Mouse (Mus musculus) urinary bladder, adult 18-20 months (tissue): ENCODE results near the gene R3hdm2.
A peak's percentile ranks its signal among the peaks of the same experiment; 100 is the strongest.

Source experiments
- DNase-seq, 2 experiments: peaks; one replicate each; pipeline ENCODE4 v3.0.0; 2022; ENCODE audit warnings: low spot score in 2 of 2, mixed read lengths in 2 of 2

The R3hdm2 gene

GRCm38 (mm10) chr10:127353909-127354895 is 25.9 kb upstream of the R3hdm2 start, which contains the start of gene Inhbe:
Inhbe (minus strand) TSS chr10:127354411.
- no peak for DNase-seq

GRCm38 (mm10) chr10:127355336-127355735 is 24.8 kb upstream of the R3hdm2 start:
- DNase-seq = no peak

GRCm38 (mm10) chr10:127360714-127361113 is 19.4 kb upstream of the R3hdm2 start:
- no peak for DNase-seq

GRCm38 (mm10) chr10:127367116-127367515 is 13.0 kb upstream of the R3hdm2 start:
- no peak for DNase-seq

GRCm38 (mm10) chr10:127368273-127368672 is 11.9 kb upstream of the R3hdm2 start:
- no peak for DNase-seq

- DNase-seq = no peak
Observed at GRCm38 (mm10) chr10:127369834-127370820, 10.0 kb upstream of the R3hdm2 start, which contains the start of gene Inhbc. Inhbc (minus strand) TSS chr10:127370431.

GRCm38 (mm10) chr10:127371023-127371422 is 9.1 kb upstream of the R3hdm2 start:
- DNase-seq = no peak

GRCm38 (mm10) chr10:127377700-127378099 is 2.4 kb upstream of the R3hdm2 start:
- no peak for DNase-seq

GRCm38 (mm10) chr10:127379654-127380053 is 473 bp upstream of the R3hdm2 start:
- DNase-seq = no peak

- peak; percentile 30 to 51 for DNase-seq
Observed at GRCm38 (mm10) chr10:127380767-127381742, 928 bp downstream of the R3hdm2 start.

- no peak for DNase-seq
Observed at GRCm38 (mm10) chr10:127381743-127382134, 1.6 kb downstream of the R3hdm2 start.

GRCm38 (mm10) chr10:127391774-127392173 is 11.6 kb downstream of the R3hdm2 start:
- no peak for DNase-seq

- DNase-seq = no peak
Observed at GRCm38 (mm10) chr10:127404701-127405100, 24.6 kb downstream of the R3hdm2 start.

GRCm38 (mm10) chr10:127407391-127407790 is 27.3 kb downstream of the R3hdm2 start:
- DNase-seq = no peak

GRCm38 (mm10) chr10:127412101-127412500 is 32.0 kb downstream of the R3hdm2 start:
- no peak for DNase-seq

GRCm38 (mm10) chr10:127412776-127413175 is 32.6 kb downstream of the R3hdm2 start:
- DNase-seq = no peak

- DNase-seq = no peak
Observed at GRCm38 (mm10) chr10:127413585-127413984, 33.5 kb downstream of the R3hdm2 start.

- DNase-seq = no peak
Observed at GRCm38 (mm10) chr10:127414141-127414540, 34.0 kb downstream of the R3hdm2 start.

- DNase-seq = no peak
Observed at GRCm38 (mm10) chr10:127420131-127420530, 40.0 kb downstream of the R3hdm2 start.

GRCm38 (mm10) chr10:127420676-127421353 is 40.7 kb downstream of the R3hdm2 start:
- DNase-seq = no peak
